Mouse (Mus musculus) pancreas, adult 10 weeks (tissue): ENCODE data around the gene Arl4a. TPM values are rescaled to one million over a fixed set of nuclear protein-coding genes. Genes with fewer than 3 reads are reported as not detected.

ENCODE experiments used
- polyA plus RNA-seq: library from polyadenylated mRNA; stranded (reverse); fragments of 350-450 nt; fragmentation: Illumina TruSeq; extraction: RNeasy Lipid Tissue Mini Kit (QIAGEN cat#74804); gene quantifications from one replicate; pipeline ENCODE4 v1.2.3, GENCODE M21; 2015; ENCODE audit warnings: low read depth, low replicate concordance; ENCODE audit not compliant: insufficient read depth

The Arl4a gene
- 17.1 TPM for polyA plus RNA-seq

DNA sequence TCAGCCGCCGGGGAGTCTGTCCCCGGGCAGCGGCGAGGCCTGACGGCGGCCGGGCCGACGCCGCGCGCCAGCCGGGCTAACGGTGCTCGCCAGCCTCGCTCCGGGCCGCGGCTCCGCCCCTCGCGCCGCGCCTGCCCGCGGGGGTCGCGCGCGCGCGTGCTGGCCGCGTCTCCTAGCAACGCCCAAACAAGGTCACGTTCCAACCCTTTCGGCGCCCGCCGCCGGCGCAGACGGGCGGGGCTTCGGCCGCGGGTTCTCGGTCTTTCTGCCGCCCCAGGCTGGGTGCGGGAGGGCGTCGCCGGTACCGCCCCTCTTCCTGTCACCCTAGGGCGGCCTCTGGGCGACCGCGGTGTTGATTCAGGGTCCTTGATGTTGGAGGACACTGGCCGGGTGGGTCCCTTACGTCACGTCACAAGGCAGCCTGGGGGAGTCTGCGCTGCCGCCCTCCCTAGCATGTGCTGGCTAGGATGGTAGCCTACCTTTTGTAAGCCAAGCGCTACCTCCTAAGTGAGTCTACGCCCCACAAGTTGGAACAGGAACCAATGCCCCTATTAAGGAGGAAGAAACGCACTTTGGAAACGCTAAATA, at the start of gene Arl4a:
Arl4a (minus strand) TSS at position 150 of the 588 bp plus-strand sequence.

Other genes starting within 250 kb of the Arl4a start
- not detected for gene Scin, start 96.2 kb upstream of the Arl4a start, polyA plus RNA-seq
- not detected for gene Lsmem1, start 161.5 kb upstream of the Arl4a start, polyA plus RNA-seq
- 193 TPM for gene Ifrd1, start 210.5 kb upstream of the Arl4a start, polyA plus RNA-seq